Mouse (Mus musculus) WW6 (cell line): Measurements from ENCODE around the gene Parg.
"Not testable (repeated sequence)": the region's sequence is repeated elsewhere in the genome, so short reads cannot be mapped to it uniquely, and the experiment has no call there.

Experiments
- DNase-seq: peaks from one replicate; pipeline ENCODE4 v3.0.0-alpha.2; 2013; ENCODE audit warnings: low read depth, low spot score

Parg gene

GRCm38 (mm10) chr14:32179393-32180195 lies 22.2 kb upstream of the Parg start:
- no peak for DNase-seq

DNA sequence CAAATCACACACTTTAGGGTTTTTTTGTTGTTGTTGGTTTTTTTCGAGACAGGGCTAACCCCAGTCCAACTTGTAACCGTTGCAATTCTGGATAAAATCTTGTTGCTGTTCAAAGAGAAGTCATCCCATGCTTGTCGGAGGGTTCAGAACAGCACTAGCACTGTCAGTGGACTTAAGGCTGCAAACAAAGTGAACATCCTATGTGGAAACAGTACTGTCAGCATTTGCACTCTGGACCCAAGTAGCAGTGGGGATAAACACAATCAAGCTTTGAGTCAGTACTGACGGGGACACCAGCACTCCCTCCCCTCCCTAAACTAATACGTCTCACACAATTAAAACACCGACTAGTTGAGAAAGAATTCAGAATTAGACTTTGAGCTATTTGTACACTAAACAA lies 20.9 kb upstream of the Parg start:
- DNase-seq, result no peak

DNA sequence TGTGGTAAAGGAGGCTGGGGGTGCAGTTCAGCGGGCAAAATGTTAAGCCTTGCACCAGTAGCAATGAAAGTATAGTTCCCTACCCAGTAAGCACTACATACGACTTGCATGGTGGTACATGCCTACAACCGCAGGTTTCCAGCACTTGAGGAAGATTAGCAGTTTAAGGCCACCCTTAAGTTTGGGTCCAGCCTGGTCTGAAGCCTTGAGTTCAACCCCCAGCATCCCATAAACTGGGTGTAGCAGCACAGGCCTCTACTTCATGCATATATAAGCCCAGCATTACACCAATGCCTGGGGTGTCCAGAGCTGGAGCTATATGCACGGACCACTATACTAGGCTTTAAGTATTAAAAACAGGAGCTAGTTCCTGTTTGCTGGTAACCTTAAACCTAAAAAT lies 17.9 kb upstream of the Parg start:
- no peak for DNase-seq

- DNase-seq, result no peak
Measured at GRCm38 (mm10) chr14:32190627-32191391, 10.9 kb upstream of the Parg start.

DNA sequence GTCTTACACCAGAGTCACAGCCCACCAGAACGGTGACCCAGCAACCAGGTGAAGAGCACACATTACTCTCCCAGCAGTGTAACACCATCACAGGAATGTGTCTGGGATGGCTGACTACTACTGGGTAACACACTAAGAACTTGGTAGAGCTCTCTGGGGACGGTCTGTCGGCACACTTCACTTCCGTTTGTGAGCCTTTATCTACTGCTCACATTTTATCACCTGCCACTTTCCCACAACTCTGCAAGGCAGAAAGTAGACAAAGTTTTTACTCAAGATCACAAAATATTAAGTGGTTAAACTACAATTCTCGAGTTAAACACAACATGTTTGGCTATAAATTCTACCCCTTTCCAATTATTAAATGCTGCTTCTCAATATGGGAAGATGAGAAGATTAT lies 9.8 kb upstream of the Parg start:
- no peak for DNase-seq

- peak; percentile 16 for DNase-seq
Measured at GRCm38 (mm10) chr14:32192437-32192836, 9.3 kb upstream of the Parg start.

GRCm38 (mm10) chr14:32193557-32193956 lies 8.2 kb upstream of the Parg start:
- not testable (repeated sequence) for DNase-seq

DNA sequence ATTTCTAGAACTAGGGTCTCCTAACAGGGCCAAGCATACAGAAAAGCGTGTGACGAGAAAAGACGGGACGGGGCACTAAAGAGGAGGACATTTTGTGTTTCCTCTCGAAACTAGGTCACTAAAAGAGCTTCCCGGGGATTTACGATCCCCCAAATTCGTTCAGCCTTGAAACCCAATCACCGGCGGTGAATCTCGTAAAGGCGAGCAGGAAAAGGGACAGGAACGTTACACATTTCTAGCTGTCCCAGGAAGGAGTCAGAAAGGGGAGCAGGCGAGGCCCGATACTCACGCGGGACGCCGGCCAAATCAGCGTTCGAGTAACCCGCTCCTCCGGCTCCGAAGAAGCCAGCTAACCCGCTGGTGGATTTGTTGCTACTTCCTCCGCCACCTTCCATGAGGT lies 395 bp upstream of the Parg start:
- DNase-seq, result no peak

DNA sequence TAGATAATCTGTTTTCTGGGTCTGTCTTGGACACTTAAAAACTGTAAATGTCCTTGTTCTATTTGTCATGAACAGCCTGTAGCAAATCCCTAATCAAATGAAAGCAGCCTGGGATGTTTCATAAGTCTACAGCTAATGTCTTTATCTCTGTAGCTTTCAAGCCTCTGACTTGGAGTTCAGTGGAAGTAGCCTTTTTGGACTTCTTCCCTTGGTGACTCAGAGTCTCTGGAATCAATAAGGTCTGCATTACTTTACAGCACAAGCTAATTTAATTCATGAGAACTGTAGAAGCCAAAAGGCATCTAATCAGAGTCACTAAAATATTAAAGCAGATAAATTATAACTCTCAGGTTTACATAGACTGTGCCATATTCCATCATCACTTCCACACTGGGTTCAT lies 24.9 kb downstream of the Parg start:
- DNase-seq, result no peak

DNA sequence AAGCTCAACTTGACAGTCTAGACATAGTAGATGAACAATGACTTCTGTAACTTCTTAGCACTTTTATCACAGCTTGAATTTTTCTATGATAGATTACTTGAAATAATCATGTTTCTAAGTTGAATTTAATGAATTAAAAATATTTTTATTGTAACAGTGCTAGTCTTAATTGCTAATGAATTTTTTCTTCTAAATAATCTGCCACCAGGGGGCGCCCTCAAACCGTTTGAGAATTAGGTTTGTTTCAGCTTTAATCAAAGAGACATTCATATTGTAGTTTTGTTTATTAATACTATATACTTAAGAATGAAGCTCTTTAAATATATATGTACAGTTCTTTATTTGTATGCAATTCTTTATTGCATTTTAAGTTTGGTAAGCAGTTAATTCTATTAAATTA lies 27.2 kb downstream of the Parg start:
- no peak for DNase-seq

DNA sequence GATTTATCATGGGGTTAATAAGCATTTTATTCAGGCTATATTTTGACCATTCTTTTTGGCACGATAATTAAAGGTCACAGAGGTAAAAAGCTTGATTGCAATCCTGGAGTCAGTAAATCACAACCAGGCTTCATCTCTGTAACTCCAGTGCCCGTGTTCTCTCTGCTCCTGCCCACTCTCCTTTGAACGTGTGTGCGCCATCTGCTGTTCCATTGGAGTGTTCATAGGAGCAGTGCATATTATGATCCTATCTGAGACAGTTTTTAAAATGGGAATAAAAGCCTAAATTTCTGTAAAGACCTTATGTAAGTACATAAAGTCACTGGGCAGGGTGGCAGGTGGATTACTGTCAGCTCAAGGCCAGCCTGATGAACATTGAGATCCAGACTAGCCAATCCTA lies 40.7 kb downstream of the Parg start:
- no peak for DNase-seq

DNA sequence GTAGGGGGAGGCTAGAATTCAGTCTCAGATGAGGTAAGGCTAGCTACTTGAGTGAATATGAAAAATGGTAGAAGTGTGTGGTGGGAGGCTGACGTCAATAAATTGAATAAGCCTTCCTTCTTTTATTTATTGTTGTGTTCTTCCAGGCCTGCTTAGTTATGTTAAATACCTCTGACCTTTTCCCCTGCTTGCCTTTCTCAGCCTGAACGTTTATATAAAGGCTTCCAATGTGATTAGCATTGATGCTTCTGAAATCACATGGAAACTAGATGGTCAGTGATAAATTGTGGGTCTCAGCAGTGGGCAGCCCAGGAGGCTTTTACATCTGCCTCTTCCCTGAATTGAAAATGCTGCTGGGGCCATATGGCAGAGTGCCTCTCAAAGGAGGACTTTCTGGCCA lies 44.3 kb downstream of the Parg start:
- DNase-seq, result no peak

DNA sequence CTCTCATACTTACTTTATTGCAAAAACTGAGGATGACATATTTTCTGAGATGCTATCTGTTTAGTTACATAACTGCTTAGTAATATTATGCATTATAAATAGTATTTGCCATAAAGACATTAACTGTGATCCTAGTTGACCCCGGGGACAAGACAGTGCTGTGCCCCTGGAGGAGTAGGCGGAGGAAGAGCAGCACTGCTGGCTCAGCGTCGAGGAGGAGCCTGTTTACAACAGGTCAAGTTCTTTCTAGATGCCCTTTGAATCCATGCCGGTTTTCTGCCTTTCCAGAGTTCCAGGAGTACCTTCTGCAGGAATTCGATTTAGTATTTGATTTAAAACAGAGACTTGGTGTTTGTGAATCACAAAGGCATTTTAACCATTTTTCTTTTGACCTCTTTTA lies 47.9 kb downstream of the Parg start:
- no peak for DNase-seq

DNA sequence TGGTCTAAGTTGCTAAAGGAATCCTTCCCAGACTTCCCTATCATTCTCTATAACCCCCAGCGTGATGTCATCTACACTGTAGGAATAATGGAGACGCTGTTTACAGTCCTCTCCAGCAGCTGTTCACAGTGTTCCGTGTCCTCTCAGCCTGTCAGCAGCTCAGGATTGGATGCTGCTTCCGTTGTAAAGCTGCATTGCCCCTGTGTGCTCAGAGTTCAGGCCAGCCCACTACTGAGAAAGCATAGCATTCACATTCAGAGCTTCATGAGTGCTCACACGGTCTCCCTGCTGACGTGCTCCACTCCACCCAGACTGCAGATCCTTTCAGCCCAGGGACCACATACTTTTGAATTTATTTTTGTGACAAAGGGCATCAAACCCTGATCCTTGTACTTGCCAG lies 59.1 kb downstream of the Parg start:
- DNase-seq, result no peak

DNA sequence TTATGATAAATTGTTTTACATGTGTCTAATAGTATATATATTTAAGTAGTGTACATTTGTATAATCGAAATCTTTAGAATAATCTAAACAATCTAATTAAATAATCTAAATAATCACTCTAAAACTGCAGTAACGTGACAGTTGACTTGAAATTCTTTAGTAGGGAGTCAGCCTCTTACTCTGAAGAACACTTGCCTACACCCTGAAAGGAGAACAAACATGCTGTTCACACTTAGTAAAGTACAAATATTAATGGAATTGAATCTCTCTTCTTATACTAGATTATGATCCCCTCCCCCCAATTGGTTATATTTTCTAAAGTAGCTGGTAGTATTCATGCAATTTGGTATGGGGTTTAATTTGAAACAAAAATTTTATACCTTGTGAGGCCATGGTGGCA lies 60.0 kb downstream of the Parg start:
- DNase-seq, result no peak

DNA sequence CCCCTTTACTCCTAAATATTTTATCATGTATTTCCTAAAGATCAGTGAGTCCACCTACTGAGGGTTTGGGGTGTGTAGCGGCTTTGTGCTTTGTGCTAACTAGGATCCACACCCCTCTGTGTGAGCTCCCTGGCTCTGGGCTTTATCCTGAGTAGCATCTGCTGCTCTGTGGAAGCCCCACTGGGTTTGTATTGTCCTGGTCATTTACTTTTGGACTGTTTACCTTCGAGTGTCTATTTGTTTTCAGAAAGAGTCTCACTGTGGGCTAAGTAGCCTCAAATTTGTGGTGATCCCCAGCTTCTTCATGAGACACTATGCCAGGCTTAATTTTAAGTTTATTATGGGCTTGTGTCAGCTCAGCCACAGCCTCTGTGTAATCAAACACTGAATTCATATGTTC lies 67.2 kb downstream of the Parg start:
- no peak for DNase-seq

GRCm38 (mm10) chr14:32269589-32269988 lies 67.8 kb downstream of the Parg start:
- DNase-seq, result no peak

GRCm38 (mm10) chr14:32301622-32302021 lies 99.9 kb downstream of the Parg start:
- DNase-seq, result no peak

- DNase-seq, result no peak
Measured at GRCm38 (mm10) chr14:32302423-32302822, 100.7 kb downstream of the Parg start.

DNA sequence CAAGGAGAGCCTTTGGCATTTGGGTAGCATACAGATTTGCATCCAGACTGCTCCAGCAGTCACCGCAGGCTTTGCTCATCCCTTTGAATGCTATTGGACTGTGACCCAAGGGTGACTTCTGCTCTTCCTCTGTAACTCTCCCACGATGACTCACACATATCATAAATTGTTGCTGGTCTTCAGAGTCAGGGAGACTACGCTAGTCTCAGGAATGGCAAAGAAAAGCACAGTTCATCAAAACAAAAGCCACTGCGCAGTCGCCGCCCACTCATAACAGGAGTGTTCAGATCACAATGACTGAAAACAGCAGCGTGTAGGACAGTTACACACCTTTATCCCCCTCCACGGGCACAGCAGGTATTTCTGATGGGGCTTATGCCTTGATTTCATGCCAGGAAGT lies 103.2 kb downstream of the Parg start:
- no peak for DNase-seq

GRCm38 (mm10) chr14:32309876-32310275 lies 108.1 kb downstream of the Parg start:
- no peak for DNase-seq

- DNase-seq, result no peak
Measured at GRCm38 (mm10) chr14:32311381-32312035, 109.8 kb downstream of the Parg start.

DNA sequence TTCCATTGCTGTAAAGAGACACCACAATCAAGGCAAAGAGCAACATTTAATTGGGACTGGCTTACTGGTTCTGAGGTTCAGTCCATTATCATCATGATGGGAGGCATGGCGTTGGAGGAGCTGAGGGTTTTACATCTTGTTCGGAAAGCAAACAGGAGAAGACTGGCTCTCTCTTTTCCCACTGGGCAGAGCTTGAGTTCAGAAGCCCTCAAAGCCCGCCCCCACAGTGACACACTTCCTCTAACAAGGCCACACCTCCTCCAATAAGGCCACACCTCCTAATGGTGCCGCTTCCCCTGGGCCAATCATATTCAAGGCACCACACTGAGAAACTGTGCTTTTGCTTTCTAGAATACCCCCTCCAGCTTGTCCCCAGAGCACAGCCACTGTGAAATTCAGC lies 116.1 kb downstream of the Parg start:
- DNase-seq, result peak; percentile 62
